Mouse (Mus musculus): ENCODE results near the gene Nfyc. TPM values are rescaled to one million over a fixed set of nuclear protein-coding genes. Genes with fewer than 3 reads are reported as not detected.

Gene Nfyc
- polyA plus RNA-seq (2016; fragmentation: Nextera tagmentation; extraction: Ambion mirVana), result 110 and 117 TPM in 2 replicates

DNA sequence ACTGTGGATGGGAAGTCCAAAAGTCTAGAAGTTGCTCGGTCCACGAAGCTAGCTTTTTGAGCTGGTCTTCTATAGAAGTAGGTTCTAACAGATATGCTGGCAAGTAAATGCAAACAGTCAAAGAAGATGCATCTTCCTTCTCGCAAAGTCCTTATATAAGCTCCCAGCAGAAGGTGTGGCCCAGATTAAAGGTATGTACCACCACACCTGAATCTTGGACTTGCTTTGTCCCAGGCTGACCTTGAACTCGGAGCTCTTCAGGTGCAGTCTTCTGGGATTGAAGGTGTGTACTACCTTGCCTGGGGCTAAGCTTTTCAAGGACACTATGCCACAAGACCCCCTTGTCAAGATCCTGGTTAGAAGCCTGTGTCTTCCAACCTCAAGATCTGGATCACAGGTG is at the start of gene Nfyc:
Nfyc (minus strand) TSS at position 101 of the 400 bp plus-strand sequence.
- 91% methylated on average over 4 of the region's 4 CpGs for WGBS
- Histone ChIP-seq H3K27ac (no peak within 1 kb of the TSS), H3K4me2 (no peak within 1 kb of the TSS), H3K36me3 (replicated peaks) (no peaks in the 10 kb centered on the region), H3K4me3 (replicated peaks) (no peak within 1 kb of the TSS), H3K27me3 (no peaks in the 10 kb centered on the region), H3K9ac (no peak within 1 kb of the TSS), H3K9me3 (no peaks in the 10 kb centered on the region), H3K4me1 (no peaks in the 10 kb centered on the region)
- no peak for ATAC-seq (ENCODE audit: low FRiP score)

DNA sequence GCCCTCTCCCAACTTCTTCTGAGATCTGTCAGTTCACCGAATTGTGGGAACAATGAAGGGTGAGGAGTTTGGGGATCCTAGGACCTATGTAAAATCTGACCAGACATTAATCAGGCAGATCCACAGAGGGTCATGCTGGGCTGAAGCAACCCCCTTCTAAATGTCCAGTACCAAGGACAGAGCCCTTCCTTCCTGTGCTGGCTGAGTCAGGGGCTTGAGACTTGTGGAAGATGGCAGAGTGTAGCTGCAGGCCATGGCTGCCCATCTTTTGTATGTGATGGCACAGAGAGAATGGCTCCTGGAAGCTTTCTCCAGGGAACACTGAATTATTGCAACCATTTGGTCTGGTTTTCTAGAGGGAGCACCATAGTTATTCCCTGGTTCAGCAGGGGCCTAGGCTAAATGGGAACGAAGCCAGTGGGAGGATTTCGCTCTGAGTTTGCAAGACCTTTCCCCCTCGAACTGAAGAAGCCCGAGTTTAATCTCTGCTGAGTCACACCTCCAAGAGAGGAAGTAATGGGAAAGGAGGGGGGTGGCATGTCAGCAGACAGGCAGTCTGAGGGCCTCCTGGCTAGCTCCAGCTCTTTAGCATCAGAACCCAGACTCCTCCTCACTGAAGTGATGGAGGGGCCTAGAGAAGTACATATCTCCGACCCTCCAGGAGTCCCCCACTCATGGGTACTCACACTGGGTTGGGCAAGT is 49.5 kb upstream of the Nfyc start:
- ATAC-seq (ENCODE audit: low FRiP score), result no peak
- Histone ChIP-seq H3K4me2 (no peak overlapping the region), H3K9ac (no peak overlapping the region), H3K9me3 (no peaks in the 10 kb centered on the region), H3K36me3 (replicated peaks) (no peaks in the 10 kb centered on the region), H3K4me3 (replicated peaks) (no peak overlapping the region), H3K27ac (no peak overlapping the region), H3K27me3 (no peaks in the 10 kb centered on the region), H3K4me1 (peaks cover 42% of the 10 kb centered on the region)
- WGBS, result 56% methylated on average over 6 of the region's 6 CpGs

DNA sequence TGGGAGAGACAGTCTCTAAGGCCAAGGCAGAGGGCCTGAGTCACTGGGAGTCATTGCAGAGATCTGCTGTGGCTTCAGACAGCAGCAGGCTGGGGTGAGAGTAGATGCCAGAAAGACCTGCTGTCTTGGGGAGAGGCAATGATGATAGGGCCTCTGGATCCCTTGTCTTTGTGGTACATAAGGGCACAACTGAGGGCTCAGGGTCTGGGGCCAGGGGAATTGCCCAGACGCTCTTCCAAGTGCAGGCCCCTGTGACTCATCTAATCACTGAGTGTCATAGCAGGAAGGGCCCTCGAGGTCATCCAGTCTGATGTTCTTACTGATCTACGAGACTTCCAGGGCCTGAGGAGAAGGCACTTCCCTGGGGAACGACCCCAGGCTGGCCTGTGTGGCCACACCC is 48.0 kb upstream of the Nfyc start:
- Histone ChIP-seq H3K4me1 (peaks cover 33% of the 10 kb centered on the region), H3K4me3 (replicated peaks) (no peak overlapping the region), H3K9me3 (no peaks in the 10 kb centered on the region), H3K9ac (no peak overlapping the region), H3K27me3 (no peaks in the 10 kb centered on the region), H3K4me2 (no peak overlapping the region), H3K36me3 (replicated peaks) (no peaks in the 10 kb centered on the region), H3K27ac (no peak overlapping the region)
- ATAC-seq (ENCODE audit: low FRiP score), result no peak
- WGBS, result 67% methylated on average over 4 of the region's 4 CpGs

DNA sequence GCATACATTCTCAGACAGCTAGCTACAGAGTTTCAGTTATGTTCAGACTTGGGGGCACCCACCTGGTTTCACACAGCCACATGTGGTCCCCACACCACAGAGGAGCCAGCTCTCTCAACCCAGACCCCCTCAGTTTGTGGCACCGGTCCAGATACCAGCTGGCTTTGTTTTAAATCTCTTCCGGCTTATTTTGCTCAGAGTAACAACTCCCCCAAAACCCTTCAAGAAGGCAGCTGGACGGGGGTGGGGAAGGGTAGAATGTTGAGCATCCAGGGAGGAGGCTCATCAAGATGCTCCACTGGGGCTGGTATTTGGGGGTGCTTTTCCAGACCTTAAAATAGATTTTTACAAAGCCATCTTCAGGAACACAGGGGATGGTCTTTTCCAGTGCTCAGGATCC is 47.4 kb upstream of the Nfyc start:
- 69% methylated on average over 3 of the region's 3 CpGs for WGBS
- peaks cover 33% of the 10 kb centered on the region for H3K4me1 ChIP-seq
- H3K4me3 ChIP-seq (replicated peaks), result no peak overlapping the region

DNA sequence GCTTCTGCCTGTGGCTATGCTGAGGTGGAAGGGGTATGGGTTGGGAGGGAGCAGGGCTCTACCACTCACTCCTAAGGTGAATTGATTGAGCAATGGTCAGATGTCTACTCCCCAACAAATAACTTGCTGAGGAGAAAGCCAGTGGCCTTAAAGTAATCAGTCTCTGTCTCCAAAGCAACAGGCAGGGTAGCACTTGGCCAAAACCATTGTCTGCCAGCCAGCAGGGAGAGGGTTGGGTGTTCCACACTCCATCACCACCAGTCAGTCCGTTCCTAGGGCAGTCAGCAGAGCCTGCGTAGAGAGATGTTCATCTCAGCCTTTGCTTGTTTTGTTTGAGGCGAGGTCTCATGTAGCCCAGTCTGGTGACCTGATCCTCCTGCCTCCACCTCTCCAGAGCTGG is 44.6 kb upstream of the Nfyc start:
- 79% methylated on average over 3 of the region's 3 CpGs for WGBS
- Histone ChIP-seq H3K27me3 (no peaks in the 10 kb centered on the region), H3K9me3 (no peaks in the 10 kb centered on the region), H3K27ac (no peak overlapping the region), H3K4me2 (no peak overlapping the region), H3K36me3 (replicated peaks) (no peaks in the 10 kb centered on the region), H3K4me3 (replicated peaks) (no peak overlapping the region), H3K4me1 (peaks cover 9% of the 10 kb centered on the region), H3K9ac (no peak overlapping the region)
- no peak for ATAC-seq (ENCODE audit: low FRiP score)

More for the DNA sequence above, 47.4 kb upstream of the Nfyc start:
- H3K4me2 ChIP-seq, result no peak overlapping the region
- H3K36me3 ChIP-seq (replicated peaks), result no peaks in the 10 kb centered on the region
- H3K27ac ChIP-seq, result no peak overlapping the region
- H3K27me3 ChIP-seq, result no peaks in the 10 kb centered on the region
- no peaks in the 10 kb centered on the region for H3K9me3 ChIP-seq
- H3K9ac ChIP-seq, result no peak overlapping the region
- no peak for ATAC-seq (ENCODE audit: low FRiP score)

DNA sequence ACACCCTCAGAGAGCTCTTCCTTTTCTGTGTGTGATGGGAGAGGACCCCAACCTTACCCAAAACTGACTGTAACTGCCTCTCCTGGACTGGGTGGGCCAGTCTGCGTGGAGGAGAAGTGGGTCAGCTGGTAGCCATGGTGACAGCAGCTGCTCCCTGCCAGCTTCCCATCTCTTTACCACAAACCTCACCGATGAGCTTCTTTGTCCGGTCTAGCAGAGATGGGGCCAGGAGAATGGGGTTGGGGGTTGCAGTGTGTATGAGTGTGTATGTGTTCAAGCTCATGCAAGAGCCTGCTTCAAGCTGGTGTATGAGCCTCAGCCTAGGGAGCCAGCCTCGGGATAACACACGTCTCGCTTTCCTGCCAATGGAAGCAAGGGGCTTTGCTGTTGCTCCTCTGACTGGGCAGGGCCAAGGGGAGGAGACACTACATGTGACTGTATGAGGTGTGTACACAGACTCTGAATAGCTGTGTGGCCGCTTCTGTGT is 38.9 kb upstream of the Nfyc start:
- H3K27ac ChIP-seq, result 0 out of 2 replicates have a peak overlapping the region, but pooled peaks have one; percentile 53
- H3K27me3 ChIP-seq, result no peaks in the 10 kb centered on the region
- peaks cover 16% of the 10 kb centered on the region for H3K4me1 ChIP-seq
- peak; percentile 56 for ATAC-seq (ENCODE audit: low FRiP score)
- H3K4me3 ChIP-seq (replicated peaks), result no peak overlapping the region
- WGBS, result 47% methylated on average over 7 of the region's 7 CpGs
- H3K36me3 ChIP-seq (replicated peaks), result no peaks in the 10 kb centered on the region
- H3K4me2 ChIP-seq, result no peak overlapping the region
- no peaks in the 10 kb centered on the region for H3K9me3 ChIP-seq
- no peak overlapping the region for H3K9ac ChIP-seq

DNA sequence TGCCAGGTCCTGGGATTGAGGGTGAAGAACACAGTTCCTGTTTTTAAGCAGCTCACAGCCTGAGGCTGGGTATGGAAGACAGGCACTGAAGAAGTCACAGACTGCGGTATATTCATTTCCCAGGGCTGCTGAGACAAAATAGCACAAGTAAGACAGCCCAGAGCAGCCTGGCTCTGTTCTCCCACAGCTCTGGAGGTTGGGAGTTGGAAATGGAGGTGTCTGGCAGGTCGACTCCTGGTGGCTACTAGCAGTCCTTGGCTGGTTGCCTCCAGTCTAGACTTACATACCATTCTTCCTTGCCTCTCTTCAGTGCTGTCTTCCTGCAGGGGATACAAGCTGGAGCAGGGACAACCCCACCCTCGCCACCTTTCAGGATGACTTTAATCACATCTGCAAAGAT is 37.6 kb upstream of the Nfyc start:
- H3K9me3 ChIP-seq, result no peaks in the 10 kb centered on the region
- WGBS, result 82% methylated on average over 3 of the region's 3 CpGs
- H3K27me3 ChIP-seq, result no peaks in the 10 kb centered on the region
- ATAC-seq (ENCODE audit: low FRiP score), result no peak
- H3K4me1 ChIP-seq, result peaks cover 16% of the 10 kb centered on the region
- no peak overlapping the region for H3K27ac ChIP-seq
- no peak overlapping the region for H3K9ac ChIP-seq
- no peaks in the 10 kb centered on the region for H3K36me3 ChIP-seq (replicated peaks)
- no peak overlapping the region for H3K4me2 ChIP-seq
- H3K4me3 ChIP-seq (replicated peaks), result no peak overlapping the region

DNA sequence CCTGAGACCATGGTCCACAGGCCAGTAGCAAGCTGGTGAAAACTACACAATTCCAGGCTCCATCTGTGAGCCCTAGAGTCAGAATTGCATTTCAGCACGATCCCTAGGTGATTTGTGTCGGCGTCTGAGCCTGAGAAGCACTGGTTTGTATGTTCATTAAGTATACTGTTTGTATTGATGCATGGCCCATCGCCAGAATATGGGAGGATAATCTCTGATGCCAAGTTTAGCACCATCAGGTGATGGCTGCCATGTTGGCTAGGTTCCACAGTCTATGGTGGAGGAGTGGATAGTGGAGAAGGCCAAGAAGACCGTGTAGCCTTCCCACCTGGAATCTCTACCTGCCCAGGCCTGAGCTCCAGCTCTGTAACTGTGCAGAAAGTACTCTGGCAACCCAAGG is 36.9 kb upstream of the Nfyc start:
- no peak for ATAC-seq (ENCODE audit: low FRiP score)
- Histone ChIP-seq H3K4me2 (no peak overlapping the region), H3K4me3 (replicated peaks) (no peak overlapping the region), H3K27ac (no peak overlapping the region), H3K36me3 (replicated peaks) (no peaks in the 10 kb centered on the region), H3K4me1 (peaks cover 16% of the 10 kb centered on the region), H3K9me3 (no peaks in the 10 kb centered on the region), H3K9ac (no peak overlapping the region), H3K27me3 (no peaks in the 10 kb centered on the region)
- WGBS, result 76% methylated on average over 5 of the region's 5 CpGs

DNA sequence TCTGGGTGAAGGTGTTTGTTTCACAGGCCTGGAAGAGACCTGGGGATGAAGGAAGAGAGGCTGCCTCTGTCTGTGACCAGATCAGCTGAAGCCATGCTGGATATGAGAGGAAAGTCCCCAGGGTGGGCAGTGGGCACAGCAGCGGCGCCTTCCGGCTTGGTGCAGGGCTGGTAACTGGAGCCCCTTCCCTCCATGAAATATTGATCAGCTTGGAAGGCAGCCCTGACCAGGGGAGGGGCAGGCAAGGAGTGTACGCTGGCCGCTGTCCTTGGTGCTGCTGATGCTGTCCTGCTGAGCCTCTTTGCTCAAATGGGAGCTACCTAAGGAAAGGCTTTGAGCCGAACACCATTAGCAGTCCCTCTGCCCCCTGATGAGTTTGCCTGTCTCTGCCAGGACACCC is 34.8 kb upstream of the Nfyc start:
- Histone ChIP-seq H3K36me3 (replicated peaks) (no peaks in the 10 kb centered on the region), H3K27me3 (no peaks in the 10 kb centered on the region), H3K9me3 (no peaks in the 10 kb centered on the region), H3K27ac (no peak overlapping the region), H3K4me3 (replicated peaks) (no peak overlapping the region), H3K9ac (no peak overlapping the region), H3K4me1 (peaks cover 16% of the 10 kb centered on the region), H3K4me2 (no peak overlapping the region)
- no peak for ATAC-seq (ENCODE audit: low FRiP score)
- 18% methylated on average over 6 of the region's 6 CpGs for WGBS

DNA sequence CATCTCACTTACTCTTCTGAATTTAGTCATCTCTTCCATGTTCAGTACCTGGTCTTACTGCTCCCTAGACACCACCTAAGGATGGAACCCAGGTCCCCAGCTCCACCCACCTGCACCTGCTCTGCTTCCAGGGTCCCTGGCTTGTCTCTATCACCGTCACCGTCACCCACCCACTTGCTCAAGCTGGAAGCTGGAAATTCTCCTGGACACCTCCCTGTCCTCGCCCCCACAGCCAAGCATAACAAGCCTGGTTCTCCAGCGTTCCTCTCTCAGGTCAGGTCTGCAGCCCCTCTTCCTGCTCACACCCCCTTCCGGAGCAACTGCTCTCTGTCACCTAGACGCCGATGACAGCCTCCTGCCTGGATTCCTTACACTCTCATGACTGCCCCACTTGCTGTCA is 28.5 kb upstream of the Nfyc start:
- no peak overlapping the region for H3K4me3 ChIP-seq (replicated peaks)
- peaks cover 24% of the 10 kb centered on the region for H3K4me1 ChIP-seq
- H3K27ac ChIP-seq, result no peak overlapping the region
- peaks cover 13% of the 10 kb centered on the region for H3K27me3 ChIP-seq
- ATAC-seq (ENCODE audit: low FRiP score), result no peak
- no peak overlapping the region for H3K4me2 ChIP-seq
- H3K36me3 ChIP-seq (replicated peaks), result no peaks in the 10 kb centered on the region
- no peaks in the 10 kb centered on the region for H3K9me3 ChIP-seq
- WGBS, result 81% methylated on average over 7 of the region's 7 CpGs
- no peak overlapping the region for H3K9ac ChIP-seq

DNA sequence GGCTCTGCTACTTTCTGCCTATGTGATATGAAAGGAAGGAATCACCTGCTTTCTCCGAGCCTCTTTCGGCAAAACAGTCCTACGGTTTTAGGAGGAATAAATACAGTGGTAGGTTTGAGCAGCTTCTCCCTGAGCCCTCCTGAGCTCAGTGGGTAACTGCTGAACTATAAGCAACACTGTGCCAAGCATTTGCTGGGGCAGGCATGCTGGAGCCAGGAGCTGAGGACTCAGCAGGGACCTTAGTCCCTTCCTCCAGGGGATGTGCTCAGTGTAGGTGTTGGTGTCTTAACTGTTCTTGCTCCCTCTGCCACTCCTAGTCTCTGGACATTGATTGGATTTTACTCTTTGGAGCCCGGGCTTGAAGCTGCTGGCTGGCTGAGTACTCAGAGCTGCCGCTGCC is 25.0 kb upstream of the Nfyc start:
- no peak for ATAC-seq (ENCODE audit: low FRiP score)

DNA sequence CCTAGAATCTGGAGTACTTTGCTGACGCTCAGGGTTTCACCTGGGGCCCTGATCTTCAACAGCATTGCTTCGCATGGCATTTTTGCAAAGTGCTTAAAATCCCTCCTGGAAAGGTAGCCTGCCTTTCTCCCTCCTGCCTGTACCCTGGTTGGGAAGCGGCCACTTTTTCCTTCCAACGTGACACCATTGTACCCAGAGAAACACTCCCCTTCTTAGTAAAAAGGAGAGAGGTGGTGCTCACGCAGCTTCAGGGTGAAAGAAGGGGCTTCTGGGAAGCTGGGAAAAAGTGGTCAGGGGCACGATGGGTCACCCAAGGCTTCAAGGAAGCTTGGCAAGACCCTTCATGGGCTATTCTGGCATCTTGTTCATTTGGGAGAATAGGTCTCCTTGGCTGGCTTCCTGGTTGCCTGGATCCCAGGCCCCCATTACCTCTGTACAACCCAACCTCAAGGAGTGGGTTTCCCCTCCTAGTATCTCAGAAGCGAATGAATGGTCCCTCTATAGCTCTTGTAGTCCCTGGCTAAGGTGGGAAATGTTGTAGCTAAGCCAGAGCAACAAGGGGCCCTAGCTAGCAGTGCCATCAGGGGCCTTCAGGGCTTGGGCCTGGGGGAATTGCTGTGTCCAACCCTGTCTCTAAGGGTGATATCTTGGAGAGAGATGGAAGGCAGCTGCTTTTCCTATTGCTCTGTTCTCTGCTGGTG is 24.1 kb upstream of the Nfyc start:
- 19% methylated on average over 7 of the region's 7 CpGs for WGBS
- Histone ChIP-seq H3K9me3 (no peaks in the 10 kb centered on the region), H3K4me3 (replicated peaks) (peak overlapping the region; percentile 70), H3K4me2 (peak overlapping the region; percentile 93), H3K4me1 (peaks cover 25% of the 10 kb centered on the region), H3K27me3 (peaks cover 20% of the 10 kb centered on the region), H3K27ac (no peak overlapping the region), H3K9ac (peak overlapping the region; percentile 72), H3K36me3 (replicated peaks) (no peaks in the 10 kb centered on the region)
- peak; percentile 1; the same call in 1 of the 2 replicates for ATAC-seq (ENCODE audit: low FRiP score)

More for the DNA sequence above, 25.0 kb upstream of the Nfyc start:
- Histone ChIP-seq H3K36me3 (replicated peaks) (no peaks in the 10 kb centered on the region), H3K27me3 (peaks cover 20% of the 10 kb centered on the region), H3K4me3 (replicated peaks) (no peak overlapping the region), H3K9ac (no peak overlapping the region), H3K4me1 (peaks cover 25% of the 10 kb centered on the region), H3K27ac (no peak overlapping the region), H3K4me2 (no peak overlapping the region), H3K9me3 (no peaks in the 10 kb centered on the region)
- 26% methylated on average over 5 of the region's 5 CpGs for WGBS
